Mouse (Mus musculus): ENCODE measurements around the gene Col11a2.

GRCm38 (mm10) chr17:34024861-34025755, 14.1 kb upstream of the Col11a2 start:
- TF ChIP-seq POLR2A (IDR thresholded peaks at IDR 0.05; ENCODE audit: low read depth, low read length): no peak
- no peak for TF ChIP-seq CTCF (IDR thresholded peaks at IDR 0.05; ENCODE audit: extremely low read depth, insufficient read depth, insufficient read length, insufficient replicate concordance)
